ENCODE assay signal across 9 mouse cellular contexts in genomic region chr16:25533206-25533580, GRCm38 (mm10).
DNase-seq lines count a peak whose midpoint lies in the region; ATAC-seq and TF ChIP-seq lines count a peak whose summit lies in the region.
"Had no signal": no experiment of that assay in that cellular context is flagged by ENCODE, and none has a peak within 500 bp of the region (broad histone marks: within the 10 kb centered on the region; RNA-seq: fewer than 3 reads in every experiment).

No protein-coding gene starts in this region.

- WGBS in forebrain, postnatal 0 days = 61% methylated on average over 4 of the region's 4 CpGs
- 89% methylated on average over 4 of the region's 4 CpGs for WGBS in forebrain, embryonic 10.5 days
- WGBS in hindbrain, embryonic 11.5 days = 82% methylated on average over 4 of the region's 4 CpGs

- H3K9ac ChIP-seq in forebrain, postnatal 0 days = no peak overlapping the region
- no peak overlapping the region for H3K9ac ChIP-seq in hindbrain, embryonic 11.5 days (ENCODE audit: low read depth, low read length)

- no peak overlapping the region for H3K27ac ChIP-seq in forebrain, postnatal 0 days (ENCODE audit: low read depth, low read length)
- H3K27ac ChIP-seq in forebrain, embryonic 10.5 days = no peak overlapping the region
- H3K27ac ChIP-seq in hindbrain, embryonic 11.5 days (ENCODE audit: low read depth, low read length) = no peak overlapping the region

- TF ChIP-seq CTCF in forebrain, postnatal 0 days (IDR thresholded peaks at IDR 0.05; ENCODE audit: low read depth) = no peak

- H3K4me3 ChIP-seq in forebrain, postnatal 0 days (ENCODE audit: low read depth, low read length) = no peak overlapping the region
- no peak overlapping the region for H3K4me3 ChIP-seq in forebrain, embryonic 10.5 days
- H3K4me3 ChIP-seq in hindbrain, embryonic 11.5 days (ENCODE audit: low read depth, low read length) = no peak overlapping the region

- no peaks in the 10 kb centered on the region for H3K9me3 ChIP-seq in forebrain, postnatal 0 days (ENCODE audit: low read length)
- no peaks in the 10 kb centered on the region for H3K9me3 ChIP-seq in forebrain, embryonic 10.5 days
- H3K9me3 ChIP-seq in hindbrain, embryonic 11.5 days (ENCODE audit: control insufficient read depth, low read length) = no peaks in the 10 kb centered on the region

- H3K36me3 ChIP-seq in forebrain, postnatal 0 days (ENCODE audit: insufficient read depth) = no peaks in the 10 kb centered on the region
- H3K36me3 ChIP-seq in forebrain, embryonic 10.5 days (replicated peaks) = no peaks in the 10 kb centered on the region
- H3K36me3 ChIP-seq in hindbrain, embryonic 11.5 days (ENCODE audit: control insufficient read depth, insufficient read depth, low read length) = no peaks in the 10 kb centered on the region

- H3K27me3 ChIP-seq in forebrain, postnatal 0 days (ENCODE audit: insufficient read depth, low read length) = no peaks in the 10 kb centered on the region
- H3K27me3 ChIP-seq in forebrain, embryonic 10.5 days (ENCODE audit: poor library complexity, severe bottlenecking) = no peaks in the 10 kb centered on the region
- H3K27me3 ChIP-seq in hindbrain, embryonic 11.5 days (ENCODE audit: control insufficient read depth, insufficient read depth, low read length) = no peaks in the 10 kb centered on the region
- H3K27me3 ChIP-seq: CH12.LX had no signal

- intact Hi-C loops in heart, postnatal 10 days (cut with DNase I) = no loop called here

- no peaks in the 10 kb centered on the region for H3K4me1 ChIP-seq in forebrain, postnatal 0 days (ENCODE audit: insufficient read depth)
- no peaks in the 10 kb centered on the region for H3K4me1 ChIP-seq in forebrain, embryonic 10.5 days
- no peaks in the 10 kb centered on the region for H3K4me1 ChIP-seq in hindbrain, embryonic 11.5 days (replicated peaks; ENCODE audit: control insufficient read depth, insufficient read depth, low read length)

- no peak overlapping the region for H3K4me2 ChIP-seq in forebrain, postnatal 0 days (ENCODE audit: low read depth)
- no peak overlapping the region for H3K4me2 ChIP-seq in hindbrain, embryonic 11.5 days (replicated peaks; ENCODE audit: low read depth, low read length)

- ATAC-seq in forebrain, postnatal 0 days = no peak
- ATAC-seq in hindbrain, embryonic 11.5 days (ENCODE audit: low FRiP score) = no peak

- peak; percentile 38 for DNase-seq in forebrain, postnatal 0 days
- DNase-seq in forebrain, embryonic 10.5 days (ENCODE audit: extremely low spot score, low spot score) = no peak
- peak; percentile 20 for DNase-seq in right cerebral cortex, adult 18-20 months
- DNase-seq in right cerebral cortex, postnatal 25 days = no peak
- peak; percentile 31 to 45 for DNase-seq in heart, postnatal 10 days
- no peak for DNase-seq in neural tube, embryonic 10.5 days (ENCODE audit: extremely low spot score, low spot score)
- DNase-seq in lung, postnatal 36 days = no peak
- no peak for DNase-seq in hindbrain, embryonic 11.5 days (ENCODE audit: low spot score)

Comparison
In these comparisons a context has a peak if more than half of its experiments do, and no peak if none do; other contexts are left out.
1. DNase-seq: peak in forebrain, postnatal 0 days (single experiment), right cerebral cortex, adult 18-20 months (single experiment) and heart, postnatal 10 days (2 of 2); none in forebrain, embryonic 10.5 days (single experiment), right cerebral cortex, postnatal 25 days (single experiment), neural tube, embryonic 10.5 days (single experiment), lung, postnatal 36 days (single experiment) and hindbrain, embryonic 11.5 days (single experiment).